Mouse (Mus musculus) G1E (cell line): Measurements from ENCODE around the gene Rnf126.

Experiments
- CTCF ChIP-seq: IDR thresholded peaks from 2 replicates; pipeline ENCODE4 v1.5.1; 2012; ENCODE audit warnings: low read depth, low read length, inconsistent platforms, mixed read lengths
- GATA1 ChIP-seq: IDR thresholded peaks from 2 replicates; pipeline ENCODE4 v1.6.1; 2012; ENCODE audit warnings: borderline replicate concordance, low read length, inconsistent platforms, mixed read lengths
- GATA2 ChIP-seq: IDR thresholded peaks from 2 replicates; pipeline ENCODE4 v1.6.1; 2012; ENCODE audit warnings: low read depth, low read length, inconsistent platforms, borderline replicate concordance
- POLR2AphosphoS5 ChIP-seq: IDR thresholded peaks from 2 replicates; pipeline ENCODE4 v1.6.1; 2012; ENCODE audit warnings: low read depth, low read length, inconsistent platforms; ENCODE audit not compliant: insufficient replicate concordance
- TAL1 ChIP-seq: conservative IDR thresholded peaks from 2 replicates; pipeline ENCODE4 v1.6.1; 2012; ENCODE audit warnings: low read depth, low read length, inconsistent platforms, mixed read lengths

GRCm38 (mm10) chr10:79716254-79716987 is 50.3 kb downstream of the Rnf126 start, which contains the start of gene Hcn2:
- TF ChIP-seq CTCF (no peak), POLR2AphosphoS5 (no peak), GATA1 (no peak), TAL1 (no peak), GATA2 (no peak)
